Mouse (Mus musculus): Measurements from ENCODE around the gene Nbas.

Nbas gene

DNA sequence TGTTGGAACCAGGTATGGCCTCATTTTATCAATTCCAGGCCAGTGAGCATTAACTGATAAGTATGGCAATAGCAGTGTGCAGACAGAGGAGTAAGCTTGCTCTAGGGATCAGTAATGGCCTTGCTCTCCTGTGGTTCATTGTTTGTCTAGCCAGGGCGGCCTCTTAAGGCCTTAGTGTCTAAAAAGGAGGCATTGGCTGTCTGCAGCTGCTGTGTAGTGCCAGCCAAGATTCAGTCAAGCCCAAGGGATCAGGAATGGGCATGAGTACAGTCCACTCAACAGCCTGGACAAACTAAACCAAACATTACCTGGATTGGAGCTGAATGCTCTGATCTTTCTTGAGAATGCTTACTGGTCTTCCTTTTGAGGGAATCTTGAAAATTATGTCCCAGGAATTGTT lies 120.7 kb downstream of the Nbas start:
- DNase-seq (ENCODE audit: low spot score): no peak

DNA sequence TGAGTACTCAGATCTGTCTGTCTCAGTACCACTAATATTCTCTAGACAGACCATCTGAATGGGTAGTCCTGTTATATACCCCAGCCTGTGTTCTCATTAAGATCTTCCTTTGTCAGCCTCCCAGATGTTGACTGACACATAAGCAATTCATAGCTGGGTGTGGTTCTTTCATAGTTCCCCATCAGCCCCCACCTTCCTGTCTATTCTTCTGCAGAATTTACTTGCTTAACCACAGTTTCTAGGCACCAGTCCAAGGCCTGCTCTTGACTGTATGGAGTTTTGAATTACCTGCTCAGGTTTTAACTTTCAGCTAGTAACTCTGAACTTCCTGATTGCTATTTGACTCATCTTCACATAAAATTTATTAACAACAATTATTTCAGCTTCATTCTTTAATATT lies 141.3 kb downstream of the Nbas start:
- DNase-seq (ENCODE audit: low spot score): no peak

DNA sequence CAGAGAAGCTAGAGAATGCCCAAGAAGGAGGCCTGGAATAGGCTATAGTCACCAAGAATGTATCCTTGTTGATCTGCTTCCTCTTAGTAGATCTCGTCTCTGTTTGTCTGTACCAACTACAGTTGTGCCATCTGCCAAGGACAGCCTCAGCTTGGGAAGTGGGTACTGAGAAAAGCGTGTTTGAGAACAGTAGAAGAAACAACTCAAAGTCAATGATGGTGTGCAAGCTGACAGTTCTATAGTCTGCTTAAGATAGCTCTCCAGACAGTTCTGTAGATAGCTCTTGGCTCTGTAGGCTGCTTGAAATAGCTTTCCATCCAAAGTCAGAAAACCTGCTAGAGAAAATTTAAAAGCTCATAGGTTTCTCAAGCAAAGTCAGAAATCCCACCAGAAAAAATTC lies 149.7 kb downstream of the Nbas start:
- no peak for DNase-seq (ENCODE audit: low spot score)

DNA sequence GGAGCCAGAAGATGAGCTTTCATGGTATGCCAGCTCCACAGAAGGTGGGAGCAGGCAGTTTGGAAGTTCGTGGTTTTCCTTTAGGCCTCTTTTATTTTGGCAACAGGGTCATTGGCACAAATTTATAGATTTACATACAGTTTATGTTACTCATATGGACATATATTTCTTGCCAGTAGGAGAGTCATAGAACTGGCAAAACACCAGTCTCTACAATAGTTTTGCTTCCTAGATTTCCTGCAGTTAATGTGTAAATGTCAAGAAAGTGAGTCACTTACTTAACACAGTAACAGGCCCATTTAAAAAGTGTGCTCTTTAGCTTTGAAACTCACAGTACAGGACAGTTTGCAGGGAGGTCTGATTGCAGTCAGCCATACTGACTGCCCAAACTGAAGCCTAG lies 161.3 kb downstream of the Nbas start:
- no peak for DNase-seq (ENCODE audit: low spot score)

DNA sequence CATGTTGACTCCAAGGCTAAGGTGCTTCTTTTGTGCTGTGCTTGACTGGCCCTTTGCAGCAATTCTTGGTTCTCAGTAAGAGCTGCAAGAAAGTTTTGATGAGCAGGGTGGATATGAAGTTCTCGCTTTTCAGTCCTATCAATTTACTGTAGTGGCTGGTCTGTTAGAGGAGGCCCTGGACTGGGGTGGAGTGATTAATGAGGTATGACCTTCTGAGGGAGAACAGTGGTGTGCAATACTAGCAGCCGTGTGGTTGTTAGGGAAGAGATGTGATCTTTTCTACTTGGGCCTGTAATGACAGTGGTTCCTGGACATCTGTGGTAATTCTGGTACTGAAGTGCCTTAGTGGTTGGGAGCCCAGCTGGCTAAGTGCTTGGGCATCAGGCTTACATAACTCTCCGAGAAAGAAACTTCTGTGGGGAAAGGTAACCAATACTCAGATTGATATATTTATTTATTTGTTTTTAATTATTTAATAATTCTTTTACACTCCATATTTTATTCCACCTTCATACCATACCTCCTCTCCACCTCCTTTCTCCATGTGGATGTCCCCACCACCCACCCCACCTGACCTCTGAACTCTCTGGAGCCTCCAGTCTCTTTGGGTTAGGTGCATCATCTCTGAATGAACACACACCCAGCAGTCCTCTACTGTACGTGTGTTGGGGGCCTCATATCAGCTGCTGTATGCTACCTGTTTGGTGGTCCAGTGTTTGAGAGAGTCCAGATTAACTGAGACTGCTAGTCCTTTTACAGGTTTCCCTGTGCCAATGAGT lies 175.9 kb downstream of the Nbas start:
- no peak for DNase-seq (ENCODE audit: low spot score)

DNA sequence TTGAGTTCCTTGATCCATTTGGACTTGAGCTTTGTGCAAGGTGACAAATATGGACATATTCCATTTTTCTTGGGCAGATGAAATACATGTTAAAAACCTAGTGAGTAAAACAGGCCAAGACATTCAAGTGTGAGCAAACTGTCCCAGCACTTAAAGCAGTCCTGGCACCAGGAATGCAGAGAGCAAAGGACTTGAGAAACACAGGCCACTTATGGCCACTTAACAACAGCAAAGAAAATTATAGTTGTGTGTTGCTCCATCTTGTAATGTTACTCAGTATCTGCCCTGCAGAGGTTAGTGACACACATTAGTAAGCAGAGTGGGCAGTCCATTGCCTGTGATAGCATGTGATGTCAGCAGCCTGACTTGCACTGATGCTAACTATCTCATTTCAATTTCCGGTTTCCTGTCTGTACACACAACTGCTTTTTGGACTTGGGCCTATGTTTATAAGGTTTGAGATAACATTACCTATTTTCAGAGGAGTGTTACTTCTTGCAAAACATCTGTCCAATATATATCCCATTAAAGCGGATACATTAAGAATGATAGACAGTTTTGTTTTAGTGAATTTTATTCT lies 176.6 kb downstream of the Nbas start:
- no peak for DNase-seq (ENCODE audit: low spot score)

DNA sequence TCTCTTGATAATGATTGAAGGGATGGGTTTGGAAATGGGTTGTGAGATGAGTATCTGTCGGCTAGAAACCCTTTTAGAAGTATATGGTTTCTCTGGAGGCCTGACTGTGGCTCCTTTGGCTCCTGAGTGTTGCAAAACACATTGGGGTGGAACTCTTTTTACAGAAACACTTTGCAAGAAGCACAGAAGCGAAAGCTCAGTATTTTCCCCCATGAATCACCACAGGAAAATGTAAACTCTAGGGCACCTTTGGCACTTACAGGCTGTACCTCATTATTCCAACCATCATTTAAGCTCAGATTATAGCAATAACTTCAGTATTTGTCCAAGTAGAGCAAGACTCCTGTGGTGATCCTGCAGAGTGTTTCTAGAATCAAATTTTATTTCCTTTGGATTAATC lies 180.0 kb downstream of the Nbas start:
- no peak for DNase-seq (ENCODE audit: low spot score)

DNA sequence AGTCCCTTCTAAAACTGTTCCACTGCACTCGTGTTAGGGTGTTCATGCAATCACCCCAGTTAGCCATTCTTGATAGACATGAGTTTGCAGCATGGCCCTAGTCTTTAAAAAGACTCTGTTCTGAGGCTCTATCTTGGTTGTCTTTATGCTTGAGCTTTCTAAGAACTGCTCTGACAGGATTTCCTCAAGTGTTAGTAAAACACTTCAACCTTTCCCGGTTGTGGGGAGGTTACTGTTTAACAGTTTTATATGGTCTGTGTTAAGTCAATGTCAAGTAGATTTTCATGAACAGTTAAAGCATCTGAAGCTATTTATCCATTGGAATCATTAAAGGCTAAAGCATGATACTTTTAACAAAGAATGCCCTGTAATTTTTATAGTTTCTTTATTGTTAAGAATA lies 183.1 kb downstream of the Nbas start:
- DNase-seq (ENCODE audit: low spot score): no peak

DNA sequence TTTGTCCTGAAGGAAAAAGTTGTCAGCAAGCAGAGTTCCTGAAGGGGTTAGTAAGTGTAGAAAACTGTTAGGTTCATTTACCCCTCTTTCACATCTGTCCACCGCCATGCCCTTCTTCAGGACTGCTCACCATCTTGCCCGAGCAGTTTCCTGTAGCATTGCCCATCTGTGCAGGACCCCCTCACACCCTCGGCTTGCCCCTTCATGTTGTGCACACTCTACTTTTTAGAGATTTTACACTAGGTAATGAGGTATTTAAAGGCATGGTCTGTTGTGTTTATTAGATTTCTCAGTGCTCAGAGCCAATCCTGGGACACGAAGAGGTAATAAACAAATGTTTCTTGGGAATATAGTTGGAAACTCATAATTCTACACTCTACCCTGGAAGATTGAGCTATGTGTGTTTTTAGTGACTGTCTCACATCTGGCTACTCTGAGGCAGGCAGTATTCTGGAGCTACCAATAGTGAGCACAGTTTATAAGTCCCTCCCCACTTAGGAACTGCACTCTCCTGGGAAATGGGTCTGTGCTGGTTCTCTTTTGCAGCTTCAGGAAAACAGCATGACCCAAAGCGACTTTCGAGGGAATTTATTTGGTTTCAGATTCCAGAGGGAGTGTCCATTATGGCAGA lies 191.4 kb downstream of the Nbas start:
- DNase-seq (ENCODE audit: low spot score): no peak

DNA sequence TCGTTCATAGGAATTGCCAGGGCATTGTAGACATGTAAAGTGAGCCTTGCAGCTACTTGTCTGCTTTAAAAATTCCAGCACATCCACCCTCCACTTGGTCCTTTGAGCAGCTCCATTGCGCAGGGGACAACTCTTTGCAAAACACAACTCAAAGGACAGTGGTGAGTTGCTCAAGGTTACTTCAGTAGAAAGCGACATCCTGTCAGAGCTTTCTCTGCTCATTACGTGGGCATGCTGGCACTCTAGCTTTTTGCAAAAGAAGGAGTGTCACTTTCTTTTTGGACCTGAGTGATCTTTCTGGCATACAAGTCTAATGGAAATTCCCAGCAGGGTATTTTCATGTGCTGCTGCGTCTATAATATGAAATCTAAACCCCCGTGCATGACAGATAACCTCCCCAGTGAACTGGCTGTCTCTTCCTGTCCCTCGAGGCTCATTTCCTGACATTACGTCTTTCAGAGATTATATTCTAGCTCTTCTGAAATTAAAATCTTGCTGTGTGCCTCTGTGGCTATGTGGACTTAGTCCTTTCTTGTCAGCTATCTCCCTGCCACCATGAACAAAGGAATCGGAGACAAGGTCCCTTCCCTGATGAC lies 192.7 kb downstream of the Nbas start:
- no peak for DNase-seq (ENCODE audit: low spot score)

DNA sequence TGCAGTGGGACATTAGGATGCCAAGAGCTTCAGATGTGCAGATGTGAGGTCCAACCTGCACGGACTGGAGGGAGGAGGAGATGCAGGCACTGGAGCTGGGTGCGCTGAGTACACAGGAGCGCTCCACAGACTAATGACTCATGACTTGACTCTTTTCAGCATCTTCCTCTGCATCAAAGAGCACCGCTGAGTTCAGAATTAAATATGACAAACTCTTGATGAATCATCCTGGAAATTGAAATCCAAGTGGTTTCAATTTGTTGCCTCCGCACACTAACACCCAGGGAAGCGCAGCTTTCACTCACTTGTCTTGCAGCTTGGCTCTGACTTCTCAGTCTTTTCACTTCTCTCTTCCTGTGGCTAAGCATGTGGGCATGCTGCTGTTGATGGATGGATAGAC lies 193.5 kb downstream of the Nbas start:
- DNase-seq (ENCODE audit: low spot score): no peak

DNA sequence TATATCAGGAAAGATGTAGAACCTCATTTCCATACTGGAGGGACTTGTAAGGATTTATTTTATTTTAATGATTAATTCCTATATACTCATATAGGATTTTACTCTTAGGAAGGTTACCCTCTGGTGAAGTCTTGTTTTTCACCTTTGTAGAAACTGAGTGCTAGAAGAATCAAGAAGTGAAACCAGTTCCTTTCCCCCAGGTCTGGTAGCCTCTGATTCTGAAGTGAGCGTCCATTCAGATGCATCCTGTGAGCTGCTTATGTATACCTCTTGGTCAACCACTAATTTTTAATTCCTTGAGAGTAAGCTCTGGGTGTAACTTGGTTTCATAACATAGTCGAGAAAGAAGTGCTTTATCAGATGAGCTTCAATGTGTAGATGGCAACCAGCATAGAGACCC lies 196.6 kb downstream of the Nbas start:
- DNase-seq (ENCODE audit: low spot score): no peak

DNA sequence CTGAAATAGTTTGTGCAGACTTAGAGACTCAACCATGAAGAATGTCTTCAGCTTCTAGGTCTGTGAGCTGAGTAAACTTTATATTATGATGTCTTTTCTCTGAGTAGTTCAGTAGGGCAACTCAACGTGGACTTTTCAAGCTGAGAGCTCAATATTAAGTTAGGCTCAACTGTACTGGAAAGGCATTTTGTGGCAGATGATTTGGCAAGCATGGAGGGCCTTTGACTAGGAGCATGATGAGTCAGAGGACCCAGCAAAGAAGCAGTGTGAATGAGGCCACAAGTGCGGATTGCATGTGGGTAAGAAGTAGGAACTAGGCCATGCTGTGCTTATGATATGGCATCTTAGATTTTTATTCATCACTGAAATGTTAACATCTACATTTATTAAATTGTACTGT lies 205.9 kb downstream of the Nbas start:
- DNase-seq (ENCODE audit: low spot score): no peak

DNA sequence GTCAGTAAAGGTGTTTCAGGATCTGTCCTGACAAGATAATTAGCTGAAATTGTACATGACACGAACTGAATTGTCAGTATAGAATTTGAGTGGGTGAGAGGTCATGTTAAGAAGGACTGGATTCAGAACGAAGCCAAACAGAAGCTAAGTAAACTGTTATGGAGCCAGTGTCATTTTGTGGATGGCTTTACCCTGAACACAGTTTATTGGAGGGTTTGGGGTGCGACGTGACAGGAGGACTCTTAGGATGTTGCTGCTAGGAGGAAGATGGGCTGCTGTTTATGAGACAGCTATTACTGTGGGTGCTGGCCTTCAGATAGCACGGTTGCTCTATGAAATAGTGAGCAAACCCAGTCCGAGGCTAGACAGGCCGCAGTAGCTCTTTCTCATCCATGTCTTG lies 210.2 kb downstream of the Nbas start:
- no peak for DNase-seq (ENCODE audit: low spot score)

DNA sequence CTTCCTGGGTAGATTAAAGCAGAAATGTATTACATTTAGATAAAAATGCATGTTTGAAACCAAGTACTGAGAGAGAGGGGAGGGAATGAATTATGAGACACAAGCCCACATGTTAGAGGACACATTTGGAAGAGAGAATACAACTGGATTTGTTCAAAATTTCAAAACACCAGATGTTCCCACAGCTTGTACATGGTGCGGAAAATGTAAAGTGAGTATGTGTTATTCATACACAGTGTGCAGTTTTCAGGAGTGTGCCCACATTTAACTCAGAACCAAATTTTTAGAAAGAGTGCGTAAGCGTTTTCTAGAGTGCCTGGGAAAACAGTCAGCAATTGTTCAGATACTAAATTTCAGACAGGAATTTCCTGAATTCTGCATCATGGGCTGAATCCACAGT lies 217.3 kb downstream of the Nbas start:
- no peak for DNase-seq (ENCODE audit: low spot score)

DNA sequence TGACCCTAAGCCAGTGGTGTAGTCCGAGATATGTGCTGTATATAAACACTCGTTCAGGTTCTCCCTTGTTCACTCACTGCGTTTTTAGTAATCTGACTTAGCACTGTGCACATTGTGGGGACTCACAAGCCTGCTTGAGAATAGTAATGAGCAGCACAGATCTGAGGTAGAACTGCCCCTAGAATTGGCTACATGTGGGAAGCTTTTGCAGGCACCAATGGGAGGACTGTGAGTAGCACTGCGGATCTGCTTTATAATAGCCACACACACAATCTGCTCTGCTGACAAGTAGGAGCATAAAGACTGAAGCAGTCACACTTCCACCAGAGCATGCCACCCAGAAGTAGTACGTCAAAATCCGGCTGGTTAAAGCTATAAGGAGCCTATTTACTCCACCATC lies 228.3 kb downstream of the Nbas start:
- DNase-seq (ENCODE audit: low spot score): no peak

DNA sequence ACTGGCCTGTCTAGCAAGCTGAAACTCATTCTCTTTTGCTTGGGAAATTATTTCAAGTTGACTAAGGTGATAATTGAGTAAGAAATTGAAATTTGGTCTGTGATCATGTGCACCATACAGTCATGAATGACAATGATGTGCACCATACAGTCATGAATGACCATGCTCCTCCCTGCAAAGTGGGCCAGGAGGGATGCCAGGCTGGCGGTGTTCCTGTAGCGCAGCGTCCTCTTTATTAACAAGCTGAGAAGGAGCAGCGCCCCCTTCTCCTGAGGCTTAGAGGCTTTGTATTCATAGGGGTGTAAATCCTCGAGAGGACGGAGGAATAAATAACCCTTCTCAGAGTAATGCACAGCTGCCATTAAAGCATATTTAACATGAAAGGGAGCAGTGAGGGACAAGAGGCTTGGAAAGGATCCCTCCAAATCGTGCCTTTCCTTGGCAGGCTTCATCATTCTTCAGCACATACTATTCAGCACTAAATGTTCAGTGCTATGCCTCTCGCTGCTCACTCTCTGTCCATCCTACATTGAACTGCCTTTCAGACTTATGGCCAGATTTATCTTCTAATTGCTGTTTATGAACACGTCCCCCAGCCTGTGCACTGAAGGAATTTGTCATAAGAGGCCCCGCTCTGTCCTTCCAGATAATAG lies 230.4 kb downstream of the Nbas start:
- DNase-seq (ENCODE audit: low spot score): no peak

DNA sequence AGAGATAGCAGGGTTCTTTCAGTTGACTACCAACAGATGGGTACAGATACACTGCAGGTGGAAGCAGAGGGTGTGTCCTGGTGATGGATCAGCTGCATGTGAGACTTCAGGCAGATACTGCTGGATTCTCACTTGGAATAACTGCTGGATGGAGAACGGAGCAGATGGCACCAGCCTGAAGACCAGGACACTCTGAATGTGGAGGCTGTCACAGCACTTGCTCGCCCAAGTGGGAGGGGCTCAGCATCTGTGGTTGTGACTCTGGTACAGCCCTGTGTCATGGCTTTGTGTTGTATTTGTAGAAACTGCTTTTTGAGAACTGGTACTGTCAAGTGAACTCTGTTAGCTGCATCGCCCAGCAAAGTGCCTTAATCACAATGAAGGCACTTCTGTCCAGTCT lies 231.3 kb downstream of the Nbas start:
- DNase-seq (ENCODE audit: low spot score): no peak

DNA sequence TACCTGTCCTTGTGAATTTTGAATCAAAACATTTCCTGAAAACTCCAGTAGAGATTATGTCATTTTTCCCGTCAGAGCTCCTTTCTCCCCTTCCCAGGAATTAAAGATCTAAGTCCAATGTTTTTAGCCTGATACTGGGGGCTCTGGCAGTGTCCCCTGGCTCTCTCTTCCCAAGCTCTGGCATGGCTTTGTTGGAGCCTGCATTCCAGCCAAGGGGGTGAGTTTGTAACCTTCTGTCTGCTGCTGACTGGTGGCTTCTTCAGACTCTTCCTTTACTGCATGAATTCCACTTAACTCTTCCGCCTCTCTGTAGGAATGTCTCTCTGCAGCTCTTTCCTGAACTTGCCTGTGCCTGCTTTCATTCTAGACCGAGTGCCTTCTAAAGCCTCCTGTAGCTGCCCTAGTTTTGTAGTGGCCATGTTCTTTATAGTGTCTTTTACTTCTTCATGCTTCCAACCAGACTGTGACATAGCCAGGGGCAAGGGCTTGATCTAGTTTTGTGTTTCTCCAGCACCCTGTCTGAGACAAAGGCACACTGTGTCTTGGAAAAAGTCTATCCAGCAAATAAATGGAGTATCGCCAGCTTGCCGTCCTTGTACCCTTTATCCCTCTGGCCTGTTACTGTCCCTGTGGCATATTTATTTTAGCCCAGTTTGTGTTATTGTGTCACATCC lies 236.0 kb downstream of the Nbas start:
- DNase-seq (ENCODE audit: low spot score): no peak

DNA sequence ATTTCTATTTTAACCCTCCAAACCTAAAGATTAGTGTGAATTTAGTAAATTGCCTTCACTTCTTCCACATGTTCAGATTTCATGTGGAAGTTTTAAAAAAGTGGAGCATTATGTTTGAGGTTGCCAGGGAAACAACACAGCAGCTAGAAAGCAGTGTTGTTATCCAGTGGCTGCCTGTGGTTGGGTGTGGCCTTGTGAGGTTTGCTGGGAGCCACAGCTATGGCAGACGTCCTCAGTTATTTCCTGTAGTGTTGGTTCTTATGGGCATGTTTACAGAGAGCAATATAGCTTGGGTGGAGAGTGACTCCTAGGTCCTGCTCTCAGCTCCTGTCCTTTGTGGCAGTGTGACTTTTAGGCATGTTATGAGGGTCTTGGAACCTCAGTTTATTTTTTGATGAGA lies 249.1 kb downstream of the Nbas start:
- no peak for DNase-seq (ENCODE audit: low spot score)

DNA sequence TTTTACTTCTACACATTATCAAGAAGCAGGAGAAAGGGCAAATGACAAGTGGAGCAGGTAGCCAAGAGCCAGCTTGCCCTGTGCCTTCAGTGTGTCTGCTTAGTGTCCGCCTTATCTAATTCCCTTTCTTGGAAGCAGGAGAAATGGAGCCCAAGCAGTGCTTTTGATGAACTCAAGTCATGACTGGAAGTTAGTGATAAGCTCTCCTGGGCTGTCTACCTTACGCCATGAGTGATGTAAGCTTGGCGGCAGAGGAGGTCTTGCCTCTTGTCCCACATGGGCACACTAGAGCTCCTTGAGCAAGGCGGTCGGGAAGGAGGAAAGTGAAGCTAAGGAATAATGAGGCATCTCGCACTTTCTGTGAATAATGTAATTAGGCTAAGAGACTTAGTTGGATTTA lies 250.5 kb downstream of the Nbas start:
- DNase-seq (ENCODE audit: low spot score): no peak

DNA sequence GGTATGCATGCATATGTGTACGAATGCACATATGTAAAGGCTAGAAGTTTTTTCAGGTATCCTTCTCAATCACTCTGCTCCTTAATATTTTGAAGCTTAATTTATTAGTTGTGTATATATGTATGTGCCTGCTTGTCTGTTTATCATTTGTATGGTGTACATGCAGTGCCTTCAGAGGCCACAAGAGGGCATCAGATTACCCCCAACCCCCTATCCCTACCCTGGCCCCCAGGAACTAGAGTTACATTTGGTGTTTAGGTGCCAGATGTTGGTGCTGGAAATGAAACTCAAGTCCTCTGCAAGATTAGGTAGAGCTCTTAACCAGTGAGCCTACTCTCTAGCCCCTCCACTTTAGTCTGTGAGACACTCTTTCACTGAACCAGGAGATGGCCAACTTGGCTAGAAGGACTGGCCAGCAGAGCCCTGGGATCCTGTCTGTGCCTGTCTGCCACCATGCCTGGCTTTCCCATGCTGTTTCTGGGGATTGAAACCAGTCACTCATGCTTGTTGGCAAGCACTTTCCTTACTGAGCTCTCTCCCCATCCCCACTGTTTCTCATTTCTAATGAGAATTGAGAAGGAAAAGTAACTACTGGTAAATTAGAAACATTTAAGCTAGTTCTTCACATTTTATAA lies 263.9 kb downstream of the Nbas start:
- DNase-seq (ENCODE audit: low spot score): no peak
